Mouse (Mus musculus): ENCODE results near the gene Eef1akmt3.
"Not testable (repeated sequence)": the region's sequence is repeated elsewhere in the genome, so short reads cannot be mapped to it uniquely, and the experiment has no call there.

- TF ChIP-seq CTCF (IDR thresholded peaks at IDR 0.05); POLR2A (IDR thresholded peaks at IDR 0.05; ENCODE audit: insufficient read depth, low read depth, low read length); EP300 (IDR thresholded peaks at IDR 0.05; ENCODE audit: insufficient read depth, low read depth, low read length): not testable (repeated sequence)
Measured at GRCm38 (mm10) chr10:127072969-127073368, 31.7 kb upstream of the Eef1akmt3 start.
